Mouse (Mus musculus): ENCODE results near the gene Faim2. TPM values are rescaled to one million over a fixed set of nuclear protein-coding genes. Genes with fewer than 3 reads are reported as not detected.

Faim2 gene
- not detected for polyA plus RNA-seq (2014; fragmentation: Illumina TruSeq; extraction: RNeasy Lipid Tissue Mini Kit (QIAGEN cat#74804); ENCODE audit: low read depth, low replicate concordance)

GRCm38 (mm10) chr15:99527629-99528353, at the start of gene Faim2:
TSS of gene Faim2 (minus strand) at chr15:99528165.

GRCm38 (mm10) chr15:99474576-99474926, 53.4 kb downstream of the Faim2 start, which contains the start of gene Bcdin3d:
TSS of gene Bcdin3d (minus strand) at chr15:99474730.

DNA sequence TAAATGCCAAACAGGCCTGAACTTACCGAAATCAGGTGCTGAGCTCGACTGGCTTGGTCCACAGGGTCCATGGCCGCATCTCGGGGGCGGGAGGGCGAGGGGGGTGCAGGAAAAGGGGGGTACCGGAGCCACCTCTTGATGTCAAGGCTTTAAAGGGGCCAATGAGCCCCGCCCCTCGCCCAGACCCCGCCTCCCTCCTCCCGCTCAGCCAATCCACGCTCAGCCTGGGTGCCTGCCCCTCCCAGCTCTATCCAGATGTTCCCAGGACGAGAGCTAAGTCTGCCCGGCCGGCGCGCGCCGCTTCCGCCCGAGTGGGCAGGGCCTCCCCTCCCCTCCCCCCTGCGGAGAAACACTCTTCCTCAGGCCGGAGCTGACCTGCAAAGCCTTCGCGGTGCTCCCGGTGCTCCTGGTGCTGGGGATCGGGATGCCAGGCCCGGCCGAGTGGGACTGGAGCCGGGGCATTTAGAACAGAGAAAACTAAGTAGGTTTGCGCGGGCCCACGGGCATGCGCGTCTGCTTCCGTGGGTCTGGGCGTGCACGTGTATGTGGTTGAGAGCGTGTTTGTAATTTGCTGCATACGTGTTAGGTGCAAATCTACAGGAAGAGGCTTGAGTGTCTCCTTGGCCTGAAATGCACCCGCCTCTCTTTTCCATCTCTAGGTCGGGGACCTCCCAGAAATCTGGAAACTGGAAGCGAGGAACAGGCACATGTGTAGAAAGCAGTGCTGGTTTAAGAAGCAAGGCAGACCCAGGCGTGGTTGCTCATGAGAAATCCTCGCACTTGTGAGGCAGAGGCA, 70.2 kb downstream of the Faim2 start, which contains the start of gene Nckap5l:
Gene Nckap5l (minus strand): TSS at position 143 of the 796 bp plus-strand sequence.

Other genes with a start within 250 kb of the Faim2 start
- gene Prpf40b, start 233.1 kb downstream of the Faim2 start, polyA plus RNA-seq (2014; fragmentation: Illumina TruSeq; extraction: RNeasy Lipid Tissue Mini Kit (QIAGEN cat#74804); ENCODE audit: low read depth, low replicate concordance): 3.4 TPM
- gene Fam186b, start 232.3 kb downstream of the Faim2 start, polyA plus RNA-seq (2014; fragmentation: Illumina TruSeq; extraction: RNeasy Lipid Tissue Mini Kit (QIAGEN cat#74804); ENCODE audit: low read depth, low replicate concordance): not detected
- 0.64 TPM for gene Fmnl3, start 157.7 kb downstream of the Faim2 start, polyA plus RNA-seq (2014; fragmentation: Illumina TruSeq; extraction: RNeasy Lipid Tissue Mini Kit (QIAGEN cat#74804); ENCODE audit: low read depth, low replicate concordance)
- 634 TPM for gene Tmbim6, start 135.3 kb downstream of the Faim2 start, polyA plus RNA-seq (2014; fragmentation: Illumina TruSeq; extraction: RNeasy Lipid Tissue Mini Kit (QIAGEN cat#74804); ENCODE audit: low read depth, low replicate concordance)
- gene Nckap5l, start 70.4 kb downstream of the Faim2 start, polyA plus RNA-seq (2014; fragmentation: Illumina TruSeq; extraction: RNeasy Lipid Tissue Mini Kit (QIAGEN cat#74804); ENCODE audit: low read depth, low replicate concordance): not detected
- gene Bcdin3d, start 53.4 kb downstream of the Faim2 start, polyA plus RNA-seq (2014; fragmentation: Illumina TruSeq; extraction: RNeasy Lipid Tissue Mini Kit (QIAGEN cat#74804); ENCODE audit: low read depth, low replicate concordance): 0.64 TPM
- not detected for gene Aqp2, start 50.9 kb upstream of the Faim2 start, polyA plus RNA-seq (2014; fragmentation: Illumina TruSeq; extraction: RNeasy Lipid Tissue Mini Kit (QIAGEN cat#74804); ENCODE audit: low read depth, low replicate concordance)
- not detected for gene Aqp5, start 62.6 kb upstream of the Faim2 start, polyA plus RNA-seq (2014; fragmentation: Illumina TruSeq; extraction: RNeasy Lipid Tissue Mini Kit (QIAGEN cat#74804); ENCODE audit: low read depth, low replicate concordance)
- gene Aqp6, start 73.2 kb upstream of the Faim2 start, polyA plus RNA-seq (2014; fragmentation: Illumina TruSeq; extraction: RNeasy Lipid Tissue Mini Kit (QIAGEN cat#74804); ENCODE audit: low read depth, low replicate concordance): not detected
- gene Racgap1, start 123.5 kb upstream of the Faim2 start, polyA plus RNA-seq (2014; fragmentation: Illumina TruSeq; extraction: RNeasy Lipid Tissue Mini Kit (QIAGEN cat#74804); ENCODE audit: low read depth, low replicate concordance): 0.82 TPM
- not detected for gene Asic1, start 142.2 kb upstream of the Faim2 start, polyA plus RNA-seq (2014; fragmentation: Illumina TruSeq; extraction: RNeasy Lipid Tissue Mini Kit (QIAGEN cat#74804); ENCODE audit: low read depth, low replicate concordance)
- 2.4 TPM for gene Smarcd1, start 174.0 kb upstream of the Faim2 start, polyA plus RNA-seq (2014; fragmentation: Illumina TruSeq; extraction: RNeasy Lipid Tissue Mini Kit (QIAGEN cat#74804); ENCODE audit: low read depth, low replicate concordance)
- not detected for gene Gm17349, start 177.3 kb upstream of the Faim2 start, polyA plus RNA-seq (2014; fragmentation: Illumina TruSeq; extraction: RNeasy Lipid Tissue Mini Kit (QIAGEN cat#74804); ENCODE audit: low read depth, low replicate concordance)
- 20.9 TPM for gene Gpd1, start 189.3 kb upstream of the Faim2 start, polyA plus RNA-seq (2014; fragmentation: Illumina TruSeq; extraction: RNeasy Lipid Tissue Mini Kit (QIAGEN cat#74804); ENCODE audit: low read depth, low replicate concordance)
- 10.4 TPM for gene Cox14, start 197.5 kb upstream of the Faim2 start, polyA plus RNA-seq (2014; fragmentation: Illumina TruSeq; extraction: RNeasy Lipid Tissue Mini Kit (QIAGEN cat#74804); ENCODE audit: low read depth, low replicate concordance)
- 1.7 TPM for gene Cers5, start 244.7 kb upstream of the Faim2 start, polyA plus RNA-seq (2014; fragmentation: Illumina TruSeq; extraction: RNeasy Lipid Tissue Mini Kit (QIAGEN cat#74804); ENCODE audit: low read depth, low replicate concordance)

Measured in liver, adult 10 weeks (tissue).